Mouse (Mus musculus) kidney, postnatal 25 days (tissue): ENCODE measurements around the gene Tango2.

Experiments
- DNase-seq, 2 experiments: peaks; one replicate each; pipeline ENCODE4 v3.0.0; 2021; ENCODE audit warnings: mixed read lengths in 2 of 2

Tango2 gene

GRCm38 (mm10) chr16:18252736-18253135, 95.2 kb downstream of the Tango2 start:
- DNase-seq: no peak

GRCm38 (mm10) chr16:18250828-18251790, 96.8 kb downstream of the Tango2 start:
- no peak for DNase-seq
